Mouse (Mus musculus): ENCODE data around the gene Ttyh2.
"Not testable (repeated sequence)": the region's sequence is repeated elsewhere in the genome, so short reads cannot be mapped to it uniquely, and the experiment has no call there.

Gene Ttyh2

DNA sequence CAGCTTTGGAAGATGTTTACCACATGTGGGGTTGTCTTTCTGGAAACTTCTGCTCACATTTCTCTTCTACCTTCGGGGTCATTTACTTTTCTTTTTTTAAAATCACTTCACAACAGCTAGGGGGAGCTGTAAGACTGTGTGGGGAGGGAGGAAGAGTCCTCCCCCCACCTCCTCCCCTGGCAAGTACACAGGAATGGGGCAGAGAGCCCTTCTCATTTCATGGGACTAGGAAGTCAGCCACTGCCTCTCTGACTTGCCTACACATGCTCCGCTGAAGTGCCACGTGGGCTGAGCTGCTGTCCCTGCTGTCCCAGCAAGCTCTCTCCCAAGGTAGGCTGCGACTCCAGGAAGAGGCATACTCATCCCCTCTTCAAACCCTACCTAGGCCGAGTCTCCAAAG lies 20.7 kb upstream of the Ttyh2 start:
- in situ Hi-C loops (cut with MboI; ENCODE audit: low pct_unique_long_range_greater_than_20kb in 1 of 2, low sequenced_read_pairs in 2 of 2, unreplicated experiment in 1 of 2) = no loop called here

DNA sequence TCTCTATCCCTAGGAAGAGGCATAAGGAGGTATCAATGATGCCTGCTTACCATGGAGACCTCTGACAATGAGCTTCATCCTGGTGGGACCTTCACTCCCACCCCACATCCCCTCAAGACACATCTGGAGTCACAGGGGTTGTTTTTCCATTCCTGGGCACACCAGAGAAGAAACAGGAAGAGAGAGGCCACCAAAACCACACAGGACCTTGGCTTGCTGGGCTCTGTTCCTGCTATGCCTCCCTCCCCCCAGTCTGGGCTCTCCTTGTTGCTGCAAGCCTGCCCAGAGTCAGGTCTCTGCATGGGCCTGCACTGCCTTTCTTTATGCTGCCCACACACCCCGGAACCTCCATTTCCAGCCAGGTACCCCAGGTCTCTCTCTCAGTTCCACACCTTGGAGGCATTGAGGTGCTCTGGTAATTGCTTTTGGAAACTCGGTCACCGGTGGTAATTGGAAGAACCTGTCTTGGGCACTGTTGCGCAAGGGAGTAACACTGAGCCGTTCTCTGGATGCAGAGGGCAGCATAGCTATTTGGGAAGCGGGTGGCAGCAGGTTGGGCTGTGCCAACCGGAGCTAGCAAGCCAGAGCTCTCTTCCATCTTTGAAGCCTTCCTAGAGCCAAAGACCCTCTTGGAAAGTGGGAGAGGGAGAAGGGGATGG lies 19.8 kb upstream of the Ttyh2 start:
- in situ Hi-C loops (cut with MboI; ENCODE audit: low pct_unique_long_range_greater_than_20kb in 1 of 2, low sequenced_read_pairs in 2 of 2, unreplicated experiment in 1 of 2) = no loop called here

GRCm38 (mm10) chr11:114656994-114657644 lies 18.1 kb upstream of the Ttyh2 start:
- in situ Hi-C loops (cut with MboI; ENCODE audit: low pct_unique_long_range_greater_than_20kb in 1 of 2, low sequenced_read_pairs in 2 of 2, unreplicated experiment in 1 of 2) = no loop called here

DNA sequence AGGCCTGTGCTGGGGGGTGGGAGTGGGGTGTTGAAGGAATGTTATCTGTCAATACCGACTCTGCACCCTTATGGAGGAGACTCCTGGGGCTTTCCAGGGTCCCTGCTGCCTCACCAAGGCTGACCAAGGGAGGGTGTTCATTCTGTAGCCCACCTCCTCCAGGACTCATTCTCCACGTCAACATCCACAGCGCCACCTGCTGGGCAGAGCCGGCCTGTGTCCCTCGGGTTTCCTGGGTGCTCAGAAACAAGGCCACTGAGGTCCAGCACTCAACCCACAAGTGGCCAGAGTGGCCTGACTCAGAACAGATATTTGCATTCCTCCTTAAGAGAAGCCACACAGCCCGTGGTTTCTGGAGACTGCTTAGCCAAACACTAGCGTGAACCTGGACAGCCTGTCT lies 17.5 kb upstream of the Ttyh2 start:
- in situ Hi-C loops (cut with MboI; ENCODE audit: low pct_unique_long_range_greater_than_20kb in 1 of 2, low sequenced_read_pairs in 2 of 2, unreplicated experiment in 1 of 2) = no loop called here

DNA sequence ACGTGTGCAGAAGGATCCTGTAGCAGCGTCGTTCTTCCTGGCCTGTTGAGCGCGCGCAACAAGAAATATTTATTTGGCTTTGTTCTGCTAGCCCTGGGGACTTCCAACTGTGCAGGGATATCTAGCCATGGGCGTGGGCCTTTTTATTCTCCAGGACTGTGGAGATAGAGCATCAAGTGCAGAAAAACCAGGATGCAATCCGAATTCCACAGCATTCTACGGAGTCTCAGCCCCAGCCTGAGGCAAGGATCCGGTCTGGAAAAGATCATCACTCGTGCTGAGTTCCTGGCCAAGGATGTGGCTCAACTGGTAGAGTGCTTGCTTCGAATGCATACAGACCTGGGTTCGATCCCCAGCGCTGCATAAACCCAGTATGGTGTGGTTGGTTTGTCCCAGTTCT lies 13.1 kb upstream of the Ttyh2 start:
- in situ Hi-C loops (cut with MboI; ENCODE audit: low pct_unique_long_range_greater_than_20kb in 1 of 2, low sequenced_read_pairs in 2 of 2, unreplicated experiment in 1 of 2) = no loop called here

DNA sequence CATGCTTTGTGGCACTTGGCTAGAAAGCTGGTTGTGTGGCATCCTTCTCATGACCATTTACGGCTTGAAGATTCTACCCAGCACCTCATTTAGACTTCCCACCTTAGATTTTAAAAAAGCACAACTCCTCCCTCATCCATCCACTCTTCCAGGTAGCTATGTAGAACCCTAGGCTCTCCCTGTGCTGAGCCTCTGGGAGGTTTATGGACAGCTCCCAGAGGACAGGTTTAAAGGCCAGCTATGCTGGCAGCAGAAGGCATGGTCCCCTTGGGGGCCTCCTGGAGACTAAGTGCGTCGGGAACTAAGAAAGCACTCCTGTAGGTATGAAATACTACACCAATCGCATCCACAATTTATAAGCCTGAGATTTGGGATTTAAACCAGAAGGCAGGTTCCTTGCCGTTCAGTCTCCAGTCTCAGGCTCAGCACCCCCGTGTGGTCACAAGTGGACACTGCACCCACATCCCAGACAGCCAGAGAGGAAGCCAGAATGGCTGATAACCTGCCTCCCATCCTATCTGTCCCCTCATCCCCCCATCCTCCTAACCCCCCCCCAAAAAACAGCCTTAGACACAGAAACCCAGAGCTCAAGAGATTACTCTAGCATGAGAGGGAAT lies 12.4 kb upstream of the Ttyh2 start:
- in situ Hi-C loops (cut with MboI; ENCODE audit: low pct_unique_long_range_greater_than_20kb in 1 of 2, low sequenced_read_pairs in 2 of 2, unreplicated experiment in 1 of 2) = no loop called here

DNA sequence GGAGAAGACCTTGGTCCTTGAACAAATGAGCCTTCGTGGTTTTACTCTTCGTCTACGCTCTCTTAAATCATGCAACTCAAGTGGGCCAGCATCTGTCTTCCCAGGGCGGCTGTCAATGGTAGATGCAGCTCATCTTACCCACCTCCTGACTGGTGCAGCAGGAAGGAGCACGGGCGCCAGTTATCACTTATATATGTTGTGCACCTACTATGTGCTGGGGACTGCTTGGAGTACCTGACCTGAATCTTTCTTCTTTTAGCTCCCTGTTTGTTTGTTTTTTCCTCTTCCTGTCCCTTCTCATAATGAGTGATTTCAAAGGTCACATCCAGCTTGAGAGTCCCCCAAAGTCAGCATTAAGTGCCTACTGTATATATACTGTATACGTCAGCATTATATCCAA lies 11.1 kb upstream of the Ttyh2 start:
- in situ Hi-C loops (cut with MboI; ENCODE audit: low pct_unique_long_range_greater_than_20kb in 1 of 2, low sequenced_read_pairs in 2 of 2, unreplicated experiment in 1 of 2) = no loop called here

GRCm38 (mm10) chr11:114665463-114665862 lies 9.8 kb upstream of the Ttyh2 start:
- in situ Hi-C loops (cut with MboI; ENCODE audit: low pct_unique_long_range_greater_than_20kb in 1 of 2, low sequenced_read_pairs in 2 of 2, unreplicated experiment in 1 of 2) = no loop called here

DNA sequence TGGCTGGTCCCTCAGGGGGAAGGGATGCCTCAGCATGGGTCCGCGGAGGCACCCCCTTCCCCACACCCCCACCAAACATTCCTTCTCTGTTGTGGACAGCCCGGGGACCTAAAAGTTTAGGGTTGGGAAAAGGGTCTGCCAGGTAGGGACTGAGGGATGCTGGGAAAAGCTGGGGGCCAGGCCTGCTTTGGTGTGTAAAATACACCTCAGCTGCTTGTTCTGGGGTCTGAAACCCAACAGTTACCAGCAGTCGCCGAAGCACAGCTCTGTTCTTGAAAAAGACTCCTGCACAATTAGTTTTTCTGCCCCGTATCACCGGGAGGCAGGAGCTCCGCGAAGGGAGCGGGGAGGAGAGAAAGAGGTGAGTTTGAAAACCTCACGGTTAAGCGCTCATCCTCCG lies 8.4 kb upstream of the Ttyh2 start:
- in situ Hi-C loops (cut with MboI; ENCODE audit: low pct_unique_long_range_greater_than_20kb in 1 of 2, low sequenced_read_pairs in 2 of 2, unreplicated experiment in 1 of 2) = no loop called here

DNA sequence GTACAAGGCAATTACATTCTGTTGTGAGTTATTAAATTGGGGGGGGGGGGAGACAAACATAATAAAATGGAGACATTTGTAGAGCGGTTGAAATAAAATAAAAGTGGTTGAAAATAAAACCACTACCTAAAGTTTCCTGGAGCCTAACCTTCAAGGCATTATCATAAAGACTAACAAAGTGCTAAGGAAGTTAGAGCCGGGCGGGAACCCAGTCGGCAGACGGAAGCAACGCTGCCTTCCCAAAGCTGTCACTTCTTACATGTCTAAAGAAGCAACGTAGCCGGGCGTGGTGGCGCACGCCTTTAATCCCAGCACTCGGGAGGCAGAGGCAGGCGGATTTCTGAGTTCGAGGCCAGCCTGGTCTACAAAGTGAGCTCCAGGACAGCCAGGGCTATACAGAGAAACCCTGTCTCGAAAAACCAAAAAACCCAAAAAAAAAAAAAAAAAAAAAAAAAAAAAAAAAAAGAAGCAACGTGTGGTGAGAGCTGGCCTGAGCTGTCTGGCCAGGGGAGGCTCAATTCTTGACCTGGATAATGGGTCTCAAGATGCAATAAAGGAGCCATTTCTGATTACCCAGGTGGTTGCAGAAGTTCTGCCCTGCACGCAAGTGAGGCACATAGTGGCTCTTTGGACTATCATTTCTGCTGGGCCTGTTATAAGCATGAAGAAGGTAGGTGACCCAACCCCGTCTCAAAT lies 7.8 kb upstream of the Ttyh2 start:
- in situ Hi-C loops (cut with MboI; ENCODE audit: low pct_unique_long_range_greater_than_20kb in 1 of 2, low sequenced_read_pairs in 2 of 2, unreplicated experiment in 1 of 2) = no loop called here

GRCm38 (mm10) chr11:114667932-114668285 lies 7.3 kb upstream of the Ttyh2 start:
- in situ Hi-C loops (cut with MboI; ENCODE audit: low pct_unique_long_range_greater_than_20kb in 1 of 2, low sequenced_read_pairs in 2 of 2, unreplicated experiment in 1 of 2) = not testable (repeated sequence)

DNA sequence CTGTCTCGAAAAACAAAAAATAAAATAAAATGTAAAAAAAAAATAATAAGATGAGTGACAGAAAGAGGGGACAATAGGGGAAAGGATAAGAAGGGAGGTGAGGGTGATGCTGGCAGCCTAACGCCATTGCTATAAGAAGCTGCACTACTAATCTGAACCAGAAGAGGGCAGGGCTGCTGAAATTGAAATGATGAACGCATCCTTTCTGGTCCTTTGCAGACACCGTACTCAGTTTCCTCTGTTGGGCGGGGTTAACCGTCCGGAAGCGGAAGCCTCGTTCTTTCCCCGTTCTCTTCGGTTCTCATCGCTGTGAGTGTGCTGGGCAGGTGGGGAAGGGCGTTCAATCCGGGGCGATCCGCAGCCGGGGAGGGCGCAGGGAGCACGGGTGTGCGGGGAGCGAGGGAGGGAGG lies 6.9 kb upstream of the Ttyh2 start, which contains the start of gene Rpl38:
Rpl38 (plus strand) TSS at position 224 of the 410 bp plus-strand sequence.
- in situ Hi-C loops (cut with MboI; ENCODE audit: low pct_unique_long_range_greater_than_20kb in 1 of 2, low sequenced_read_pairs in 2 of 2, unreplicated experiment in 1 of 2) = no loop called here

GRCm38 (mm10) chr11:114668741-114669623 lies 6.2 kb upstream of the Ttyh2 start:
- in situ Hi-C loops (cut with MboI; ENCODE audit: low pct_unique_long_range_greater_than_20kb in 1 of 2, low sequenced_read_pairs in 2 of 2, unreplicated experiment in 1 of 2) = no loop called here

DNA sequence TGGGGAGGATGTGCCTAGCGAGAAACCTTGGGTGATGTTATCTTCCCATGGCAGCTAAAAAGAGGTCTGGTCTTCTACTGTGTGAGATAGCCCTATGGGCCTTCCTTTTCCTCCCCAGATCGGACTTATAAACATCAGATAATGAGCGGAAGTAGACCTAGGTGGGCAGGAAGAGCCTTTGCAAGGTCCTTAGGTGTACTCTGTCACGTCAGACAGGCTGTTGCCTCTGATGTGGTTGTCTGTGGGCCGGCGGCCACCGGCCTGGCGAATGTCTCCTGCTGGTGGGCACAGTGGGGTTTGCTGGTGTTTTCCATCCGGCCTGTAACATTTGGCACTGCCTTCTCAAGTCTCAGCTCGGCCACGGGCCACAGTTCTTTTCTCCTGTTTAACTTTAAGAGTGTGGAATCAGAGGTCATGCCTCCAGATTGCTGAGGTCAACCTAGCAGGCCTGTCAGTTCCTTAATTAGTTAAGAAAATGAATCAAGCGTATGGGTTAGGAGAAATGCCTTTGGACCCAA lies 5.5 kb upstream of the Ttyh2 start:
- in situ Hi-C loops (cut with MboI; ENCODE audit: low pct_unique_long_range_greater_than_20kb in 1 of 2, low sequenced_read_pairs in 2 of 2, unreplicated experiment in 1 of 2) = no loop called here

GRCm38 (mm10) chr11:114671147-114671546 lies 4.1 kb upstream of the Ttyh2 start:
- in situ Hi-C loops (cut with MboI; ENCODE audit: low pct_unique_long_range_greater_than_20kb in 1 of 2, low sequenced_read_pairs in 2 of 2, unreplicated experiment in 1 of 2) = no loop called here

GRCm38 (mm10) chr11:114672794-114673718 lies 2.2 kb upstream of the Ttyh2 start:
- in situ Hi-C loops (cut with MboI; ENCODE audit: low pct_unique_long_range_greater_than_20kb in 1 of 2, low sequenced_read_pairs in 2 of 2, unreplicated experiment in 1 of 2) = no loop called here

DNA sequence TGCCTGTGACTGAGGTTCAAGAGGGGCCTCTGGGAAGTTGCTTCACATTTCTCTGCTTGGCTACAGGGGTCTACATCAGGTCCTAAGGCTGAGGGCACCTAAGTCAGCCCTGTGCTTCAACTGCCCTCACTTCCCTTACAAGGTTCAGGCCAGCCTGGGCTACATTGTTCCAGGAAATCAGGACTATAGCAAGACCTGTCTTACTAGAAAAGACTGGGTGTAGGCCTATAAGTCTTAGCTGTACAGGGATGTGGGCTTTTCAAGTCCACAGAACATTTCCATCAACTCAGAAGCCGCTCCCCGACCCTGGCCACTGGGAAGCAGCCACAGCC lies 1.5 kb upstream of the Ttyh2 start:
- in situ Hi-C loops (cut with MboI; ENCODE audit: low pct_unique_long_range_greater_than_20kb in 1 of 2, low sequenced_read_pairs in 2 of 2, unreplicated experiment in 1 of 2) = no loop called here

DNA sequence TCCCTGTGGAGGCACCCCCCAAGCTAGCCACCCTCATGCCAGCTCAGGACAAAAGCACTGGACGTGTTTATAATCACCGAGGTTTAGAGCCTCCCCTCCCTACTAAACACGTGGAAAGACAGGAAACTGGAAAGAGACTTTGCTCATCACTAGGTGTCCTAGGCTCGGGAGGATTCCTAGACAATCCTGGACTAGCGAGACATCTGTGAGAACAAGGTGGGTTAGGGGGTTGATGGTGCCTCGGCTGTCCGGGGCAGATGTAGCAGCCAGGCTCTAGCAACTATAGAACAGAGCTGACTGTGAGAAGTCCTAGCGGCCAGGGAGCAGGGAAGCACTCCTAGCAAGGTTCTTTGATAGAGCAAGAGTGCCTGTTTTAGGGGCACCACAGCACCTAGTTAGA lies 1.1 kb upstream of the Ttyh2 start:
- in situ Hi-C loops (cut with MboI; ENCODE audit: low pct_unique_long_range_greater_than_20kb in 1 of 2, low sequenced_read_pairs in 2 of 2, unreplicated experiment in 1 of 2) = no loop called here
